ENCODE assay signal across 14 mouse cellular contexts in the genomic region with DNA sequence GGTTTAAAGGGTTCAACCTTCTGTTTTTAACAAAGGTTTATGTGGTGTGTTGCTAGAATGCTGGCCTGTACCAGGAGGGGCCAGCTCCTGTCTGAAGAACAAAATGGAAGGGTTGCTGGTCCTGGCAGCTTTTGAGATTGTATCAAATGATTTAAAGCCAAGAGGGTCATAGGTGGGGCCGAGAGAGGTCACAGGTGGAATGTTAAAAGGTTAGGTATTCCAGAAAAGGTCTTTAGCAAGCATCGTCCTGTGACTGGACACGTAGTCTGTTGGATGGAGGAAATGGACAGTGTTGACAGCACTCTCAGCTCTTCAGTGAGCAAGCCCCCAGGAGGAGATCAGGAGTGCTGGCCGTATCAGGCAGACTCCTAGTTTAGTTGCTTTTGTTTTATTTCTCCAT.
DNase-seq lines count a peak whose midpoint lies in the region; ATAC-seq lines count a peak whose summit lies in the region.
"Had no signal": no experiment of that assay in that cellular context is flagged by ENCODE, and none has a peak within 500 bp of the region (broad histone marks: within the 10 kb centered on the region; RNA-seq: fewer than 3 reads in every experiment).

No protein-coding gene starts in this region.

- 22% methylated on average over 4 of the region's 4 CpGs for WGBS in heart, embryonic 13.5 days
- 45% methylated on average over 4 of the region's 4 CpGs for WGBS in embryonic facial prominence, embryonic 12.5 days
- WGBS in liver, embryonic 16.5 days (ENCODE audit: insufficient replicate concordance): 60% methylated on average over 4 of the region's 4 CpGs
- WGBS in hindbrain, embryonic 12.5 days: 76% methylated on average over 4 of the region's 4 CpGs

- no peak for DNase-seq in heart, postnatal 14 days
- DNase-seq in lung, adult 18-20 months: peak; percentile 46 to 58
- DNase-seq in lung, postnatal 10 days: no peak
- DNase-seq in frontal cortex, adult 2 months (ENCODE audit: extremely low spot score in 1 of 2, low spot score in 1 of 2): no peak
- DNase-seq: adrenal gland, adult 8-10 months; B cell, adult 2 months; cerebellum, adult 2 months; right cerebral cortex, adult 18-20 months; thymus, adult 2 months had no signal

- no peak overlapping the region for H3K4me2 ChIP-seq in heart, embryonic 13.5 days
- H3K4me2 ChIP-seq in embryonic facial prominence, embryonic 12.5 days (replicated peaks): no peak overlapping the region
- H3K4me2 ChIP-seq in liver, embryonic 16.5 days (ENCODE audit: low read depth, low read length): no peak overlapping the region
- H3K4me2 ChIP-seq in hindbrain, embryonic 12.5 days (replicated peaks): no peak overlapping the region

- H3K36me3 ChIP-seq in heart, embryonic 13.5 days: no peaks in the 10 kb centered on the region
- no peaks in the 10 kb centered on the region for H3K36me3 ChIP-seq in embryonic facial prominence, embryonic 12.5 days
- H3K36me3 ChIP-seq in liver, embryonic 16.5 days (ENCODE audit: control insufficient read depth, insufficient read depth): no peaks in the 10 kb centered on the region
- H3K36me3 ChIP-seq in hindbrain, embryonic 12.5 days: no peaks in the 10 kb centered on the region

- H3K9me3 ChIP-seq in heart, embryonic 13.5 days: no peaks in the 10 kb centered on the region
- H3K9me3 ChIP-seq in embryonic facial prominence, embryonic 12.5 days: no peaks in the 10 kb centered on the region
- H3K9me3 ChIP-seq in liver, embryonic 16.5 days (replicated peaks; ENCODE audit: control insufficient read depth, low read length): no peaks in the 10 kb centered on the region
- H3K9me3 ChIP-seq in hindbrain, embryonic 12.5 days (replicated peaks): no peaks in the 10 kb centered on the region

- no peak overlapping the region for H3K4me3 ChIP-seq in heart, embryonic 13.5 days
- H3K4me3 ChIP-seq in embryonic facial prominence, embryonic 12.5 days: no peak overlapping the region
- no peak overlapping the region for H3K4me3 ChIP-seq in liver, embryonic 16.5 days (ENCODE audit: low read depth, low read length)
- H3K4me3 ChIP-seq in hindbrain, embryonic 12.5 days: no peak overlapping the region

- H3K4me1 ChIP-seq in heart, embryonic 13.5 days: peaks cover 50% of the 10 kb centered on the region
- H3K4me1 ChIP-seq in embryonic facial prominence, embryonic 12.5 days: peaks cover 23% of the 10 kb centered on the region
- peaks cover 44% of the 10 kb centered on the region for H3K4me1 ChIP-seq in liver, embryonic 16.5 days (ENCODE audit: control insufficient read depth, low read depth, low read length)
- H3K4me1 ChIP-seq in hindbrain, embryonic 12.5 days: peaks cover 3% of the 10 kb centered on the region

- H3K27me3 ChIP-seq in heart, embryonic 13.5 days (replicated peaks): no peaks in the 10 kb centered on the region
- H3K27me3 ChIP-seq in embryonic facial prominence, embryonic 12.5 days: no peaks in the 10 kb centered on the region
- no peaks in the 10 kb centered on the region for H3K27me3 ChIP-seq in liver, embryonic 16.5 days (ENCODE audit: control insufficient read depth, insufficient read depth, low read depth, low read length)
- no peaks in the 10 kb centered on the region for H3K27me3 ChIP-seq in hindbrain, embryonic 12.5 days

- no peak for ATAC-seq in heart, embryonic 13.5 days (ENCODE audit: extremely low read depth, insufficient number of reproducible peaks, low FRiP score, low TSS enrichment)
- no peak for ATAC-seq in embryonic facial prominence, embryonic 12.5 days (ENCODE audit: insufficient number of reproducible peaks, insufficient read depth, low FRiP score, low TSS enrichment)
- ATAC-seq in liver, embryonic 16.5 days (ENCODE audit: low read depth): no peak
- ATAC-seq in hindbrain, embryonic 12.5 days (ENCODE audit: low FRiP score): no peak
- ATAC-seq: inflammation-experienced regulatory T-cells, adult 6 months had no signal

- H3K9ac ChIP-seq in heart, embryonic 13.5 days: no peak overlapping the region
- no peak overlapping the region for H3K9ac ChIP-seq in embryonic facial prominence, embryonic 12.5 days
- no peak overlapping the region for H3K9ac ChIP-seq in liver, embryonic 16.5 days (ENCODE audit: low read depth, low read length)
- no peak overlapping the region for H3K9ac ChIP-seq in hindbrain, embryonic 12.5 days

- H3K27ac ChIP-seq in heart, embryonic 13.5 days (replicated peaks): peak overlapping the region; percentile 21; the same call in 1 of the 2 replicates
- H3K27ac ChIP-seq in embryonic facial prominence, embryonic 12.5 days: 0 out of 2 replicates have a peak overlapping the region, but pooled peaks have one; percentile 47
- peak overlapping the region; percentile 49 for H3K27ac ChIP-seq in liver, embryonic 16.5 days (ENCODE audit: low read length)
- no peak overlapping the region for H3K27ac ChIP-seq in hindbrain, embryonic 12.5 days

- intact Hi-C loops in heart, postnatal 14 days (cut with DNase I): no loop called here

Comparison
In these comparisons a context has a peak if more than half of its experiments do, and no peak if none do; other contexts are left out.
1. DNase-seq: peak in lung, adult 18-20 months (2 of 2); none in heart, postnatal 14 days (0 of 2), lung, postnatal 10 days (single experiment) and frontal cortex, adult 2 months (0 of 2).